Mouse (Mus musculus) CH12.LX (cell line): ENCODE results near the gene Galk2.

Source experiments
- CTCF ChIP-seq, 2 experiments: IDR thresholded peaks in 1 of 2; conservative IDR thresholded peaks in 1 of 2; 2 replicates each; pipeline ENCODE4 v1.5.1; 2011 to 2012; ENCODE audit warnings: low read depth in 2 of 2, low read length in 2 of 2, improper control_type of control experiment in 1 of 2, inconsistent platforms in 1 of 2, mild to moderate bottlenecking in 1 of 2, moderate library complexity in 1 of 2
- IRF4 ChIP-seq: IDR thresholded peaks from 2 replicates; pipeline ENCODE4 v1.6.1; 2014; ENCODE audit warnings: low read depth, mild to moderate bottlenecking, inconsistent platforms, low read length, improper control_type of control experiment
- MAX ChIP-seq: IDR thresholded peaks from 2 replicates; pipeline ENCODE4 v1.6.1; 2011; ENCODE audit warnings: low read length, improper control_type of control experiment
- MAZ ChIP-seq: IDR thresholded peaks from 2 replicates; pipeline ENCODE4 v1.6.1; 2012; ENCODE audit warnings: low read depth, mild to moderate bottlenecking, inconsistent platforms, low read length, improper control_type of control experiment, moderate library complexity
- MXI1 ChIP-seq: IDR thresholded peaks from 2 replicates; pipeline ENCODE4 v1.6.1; 2011; ENCODE audit warnings: mild to moderate bottlenecking, low read depth, low read length, improper control_type of control experiment
- MYC ChIP-seq: IDR thresholded peaks from 2 replicates; pipeline ENCODE4 v1.6.1; 2011; ENCODE audit warnings: low read depth, mild to moderate bottlenecking, improper control_type of control experiment, low read length
- POLR2A ChIP-seq: IDR thresholded peaks from 2 replicates; pipeline ENCODE4 v1.6.1; 2011; ENCODE audit warnings: low read depth, mild to moderate bottlenecking, improper control_type of control experiment, low read length
- RCOR1 ChIP-seq: conservative IDR thresholded peaks from 2 replicates; pipeline ENCODE4 v1.6.1; 2012; ENCODE audit warnings: low read depth, mild to moderate bottlenecking, inconsistent platforms, low read length, improper control_type of control experiment
- SIN3A ChIP-seq: IDR thresholded peaks from 2 replicates; pipeline ENCODE4 v1.6.1; 2012; ENCODE audit warnings: low read length, improper control_type of control experiment, inconsistent platforms
- USF1 ChIP-seq: IDR thresholded peaks from 2 replicates; pipeline ENCODE4 v1.6.1; 2014; ENCODE audit warnings: low read depth, mild to moderate bottlenecking, inconsistent platforms, low read length, improper control_type of control experiment

DNA sequence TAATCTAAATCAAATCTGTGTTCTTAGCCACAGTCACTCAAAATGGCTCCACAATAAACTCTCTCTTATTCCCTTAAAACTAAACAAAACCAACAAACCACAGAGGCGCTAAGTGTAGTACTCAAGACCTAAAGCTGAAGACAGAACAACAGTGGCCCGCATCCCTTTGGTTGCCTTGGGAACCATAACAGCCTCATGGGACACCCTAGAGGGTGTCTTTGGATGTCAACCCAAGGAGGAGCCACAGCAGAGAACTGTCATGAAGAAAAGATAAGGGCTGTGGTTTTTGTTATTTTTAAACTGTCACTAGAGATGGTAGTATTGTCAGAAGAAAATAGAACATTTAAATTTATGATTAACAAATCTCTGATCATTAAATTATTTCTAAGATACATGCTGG is 147.8 kb downstream of the Galk2 start:
- TF ChIP-seq POLR2A (no peak), CTCF (conservative IDR thresholded peaks at IDR 0.05 in 1 of 2, IDR thresholded peaks at IDR 0.05 in 1 of 2; ENCODE audit: low read depth in 2 of 2, low read length in 2 of 2) (no peak), SIN3A (no peak), MYC (no peak), MXI1 (no peak), MAX (no peak), RCOR1 (no peak), MAZ (no peak), IRF4 (no peak), USF1 (no peak)
